Mouse (Mus musculus): ENCODE data around the gene Carnmt1. TPM values are rescaled to one million over a fixed set of nuclear protein-coding genes. Genes with fewer than 3 reads are reported as not detected.

Carnmt1 gene
- polyA plus RNA-seq, 1 experiment = 8.2 TPM

GRCm38 (mm10) chr19:18647775-18648557, 22.6 kb upstream of the Carnmt1 start:
- no peak overlapping the region for H3K4me3 ChIP-seq (replicated peaks; ENCODE audit: insufficient read depth, low read depth, low read length)
- 64% methylated on average over 9 of the region's 9 CpGs for WGBS
- DNase-seq = no peak

GRCm38 (mm10) chr19:18648558-18648945, 22.0 kb upstream of the Carnmt1 start:
- Histone ChIP-seq H3K4me1 (ENCODE audit: control insufficient read depth, insufficient read depth, low read length) (peaks cover 6% of the 10 kb centered on the region; the same call in 1 of the 2 replicates), H3K4me3 (replicated peaks; ENCODE audit: insufficient read depth, low read depth, low read length) (no peak overlapping the region), H3K27me3 (ENCODE audit: control insufficient read depth, insufficient read depth, low read length) (no peaks in the 10 kb centered on the region), H3K27ac (ENCODE audit: insufficient read depth, low read length) (no peak overlapping the region)
- 88% methylated on average over 6 of the region's 6 CpGs for WGBS
- DNase-seq = no peak
- TF ChIP-seq POLR2A (IDR thresholded peaks at IDR 0.05; ENCODE audit: borderline replicate concordance, insufficient read depth, low read length) (no peak), CTCF (IDR thresholded peaks at IDR 0.05; ENCODE audit: borderline replicate concordance, insufficient read depth, low read depth, low read length) (no peak)

More at GRCm38 (mm10) chr19:18647775-18648557, 22.6 kb upstream of the Carnmt1 start:
- TF ChIP-seq CTCF (IDR thresholded peaks at IDR 0.05; ENCODE audit: borderline replicate concordance, insufficient read depth, low read depth, low read length) (no peak), POLR2A (IDR thresholded peaks at IDR 0.05; ENCODE audit: borderline replicate concordance, insufficient read depth, low read length) (no peak)
- H3K4me1 ChIP-seq (ENCODE audit: control insufficient read depth, insufficient read depth, low read length) = peaks cover under 1% of the 10 kb centered on the region; the same call in 1 of the 2 replicates
- H3K27ac ChIP-seq (ENCODE audit: insufficient read depth, low read length) = no peak overlapping the region
- H3K27me3 ChIP-seq (ENCODE audit: control insufficient read depth, insufficient read depth, low read length) = no peaks in the 10 kb centered on the region

GRCm38 (mm10) chr19:18649955-18650354, 20.6 kb upstream of the Carnmt1 start:
- Histone ChIP-seq H3K4me3 (replicated peaks; ENCODE audit: insufficient read depth, low read depth, low read length) (no peak overlapping the region), H3K27ac (ENCODE audit: insufficient read depth, low read length) (no peak overlapping the region), H3K4me1 (ENCODE audit: control insufficient read depth, insufficient read depth, low read length) (peaks cover 17% of the 10 kb centered on the region; the same call in 1 of the 2 replicates), H3K27me3 (ENCODE audit: control insufficient read depth, insufficient read depth, low read length) (no peaks in the 10 kb centered on the region)
- no peak for DNase-seq
- TF ChIP-seq CTCF (IDR thresholded peaks at IDR 0.05; ENCODE audit: borderline replicate concordance, insufficient read depth, low read depth, low read length) (no peak), POLR2A (IDR thresholded peaks at IDR 0.05; ENCODE audit: borderline replicate concordance, insufficient read depth, low read length) (no peak)
- 81% methylated on average over 4 of the region's 4 CpGs for WGBS

- TF ChIP-seq CTCF (IDR thresholded peaks at IDR 0.05; ENCODE audit: borderline replicate concordance, insufficient read depth, low read depth, low read length) (no peak), POLR2A (IDR thresholded peaks at IDR 0.05; ENCODE audit: borderline replicate concordance, insufficient read depth, low read length) (no peak)
- DNase-seq = no peak
- Histone ChIP-seq H3K4me1 (ENCODE audit: control insufficient read depth, insufficient read depth, low read length) (peaks cover 17% of the 10 kb centered on the region; the same call in 1 of the 2 replicates), H3K27me3 (ENCODE audit: control insufficient read depth, insufficient read depth, low read length) (no peaks in the 10 kb centered on the region), H3K4me3 (replicated peaks; ENCODE audit: insufficient read depth, low read depth, low read length) (no peak overlapping the region), H3K27ac (ENCODE audit: insufficient read depth, low read length) (no peak overlapping the region)
- WGBS = 89% methylated on average over 6 of the region's 6 CpGs
Observed at GRCm38 (mm10) chr19:18650473-18650872, 20.1 kb upstream of the Carnmt1 start.

GRCm38 (mm10) chr19:18652592-18652991, 18.0 kb upstream of the Carnmt1 start:
- TF ChIP-seq POLR2A (IDR thresholded peaks at IDR 0.05; ENCODE audit: borderline replicate concordance, insufficient read depth, low read length) = no peak
- WGBS = 9% methylated on average over 4 of the region's 4 CpGs
- H3K4me1 ChIP-seq (ENCODE audit: control insufficient read depth, insufficient read depth, low read length) = peaks cover 17% of the 10 kb centered on the region; the same call in 1 of the 2 replicates
- peak; percentile 87 to 95 for DNase-seq
- H3K4me3 ChIP-seq (replicated peaks; ENCODE audit: insufficient read depth, low read depth, low read length) = no peak overlapping the region
- no peak overlapping the region for H3K27ac ChIP-seq (ENCODE audit: insufficient read depth, low read length)
- no peaks in the 10 kb centered on the region for H3K27me3 ChIP-seq (ENCODE audit: control insufficient read depth, insufficient read depth, low read length)

- WGBS = 73% methylated on average over 6 of the region's 6 CpGs
- Histone ChIP-seq H3K27me3 (ENCODE audit: control insufficient read depth, insufficient read depth, low read length) (no peaks in the 10 kb centered on the region), H3K27ac (ENCODE audit: insufficient read depth, low read length) (no peak overlapping the region), H3K4me1 (ENCODE audit: control insufficient read depth, insufficient read depth, low read length) (peaks cover 17% of the 10 kb centered on the region; the same call in 1 of the 2 replicates), H3K4me3 (replicated peaks; ENCODE audit: insufficient read depth, low read depth, low read length) (no peak overlapping the region)
- peak; percentile 20 to 34 for DNase-seq
- TF ChIP-seq POLR2A (IDR thresholded peaks at IDR 0.05; ENCODE audit: borderline replicate concordance, insufficient read depth, low read length) = no peak
- TF ChIP-seq CTCF (IDR thresholded peaks at IDR 0.05; ENCODE audit: borderline replicate concordance, insufficient read depth, low read depth, low read length) = no peak
Observed at GRCm38 (mm10) chr19:18653058-18653457, 17.5 kb upstream of the Carnmt1 start.

GRCm38 (mm10) chr19:18654330-18654729, 16.2 kb upstream of the Carnmt1 start:
- DNase-seq = peak; percentile 30 to 33
- no peak overlapping the region for H3K27ac ChIP-seq (ENCODE audit: insufficient read depth, low read length)
- no peaks in the 10 kb centered on the region for H3K27me3 ChIP-seq (ENCODE audit: control insufficient read depth, insufficient read depth, low read length)
- 48% methylated on average over 8 of the region's 8 CpGs for WGBS
- H3K4me3 ChIP-seq (replicated peaks; ENCODE audit: insufficient read depth, low read depth, low read length) = no peak overlapping the region
- peaks cover 17% of the 10 kb centered on the region; the same call in 1 of the 2 replicates for H3K4me1 ChIP-seq (ENCODE audit: control insufficient read depth, insufficient read depth, low read length)
- TF ChIP-seq POLR2A (IDR thresholded peaks at IDR 0.05; ENCODE audit: borderline replicate concordance, insufficient read depth, low read length) = no peak
- TF ChIP-seq CTCF (IDR thresholded peaks at IDR 0.05; ENCODE audit: borderline replicate concordance, insufficient read depth, low read depth, low read length) = no peak

GRCm38 (mm10) chr19:18654984-18655383, 15.6 kb upstream of the Carnmt1 start:
- Histone ChIP-seq H3K27ac (ENCODE audit: insufficient read depth, low read length) (no peak overlapping the region), H3K4me1 (ENCODE audit: control insufficient read depth, insufficient read depth, low read length) (peaks cover 17% of the 10 kb centered on the region; the same call in 1 of the 2 replicates), H3K27me3 (ENCODE audit: control insufficient read depth, insufficient read depth, low read length) (no peaks in the 10 kb centered on the region), H3K4me3 (replicated peaks; ENCODE audit: insufficient read depth, low read depth, low read length) (no peak overlapping the region)
- no peak for DNase-seq
- TF ChIP-seq CTCF (IDR thresholded peaks at IDR 0.05; ENCODE audit: borderline replicate concordance, insufficient read depth, low read depth, low read length) (no peak), POLR2A (IDR thresholded peaks at IDR 0.05; ENCODE audit: borderline replicate concordance, insufficient read depth, low read length) (no peak)
- WGBS = 74% methylated on average over 5 of the region's 5 CpGs

All from cerebellum, adult 2 months (tissue).